Mouse (Mus musculus) hindbrain, embryonic 12.5 days (tissue): Measurements from ENCODE around the gene Igf2bp2. TPM values are rescaled to one million over a fixed set of nuclear protein-coding genes. Genes with fewer than 3 reads are reported as not detected.
A peak's percentile ranks its signal among the peaks of the same experiment; 100 is the strongest.

Experiments used
- ATAC-seq: fragments of 200-750 bp; cut with Nextera tagmentation; 2 replicates; pipeline ENCODE4 v1.8.0; 2017; ENCODE audit warnings: moderate TSS enrichment; ENCODE audit not compliant: low FRiP score
- H3K27ac ChIP-seq: fragments of 300-500 bp; sonication (generic); 2 replicates; pipeline ENCODE4 v1.5.1; 2016; ENCODE audit warnings: mild to moderate bottlenecking
- H3K27me3 ChIP-seq: fragments of 300-500 bp; sonication (generic); 2 replicates; pipeline ENCODE4 v1.6.1; 2016; ENCODE audit warnings: mild to moderate bottlenecking
- H3K36me3 ChIP-seq: fragments of 300-500 bp; sonication (generic); 2 replicates; pipeline ENCODE4 v1.6.1; 2016; ENCODE audit warnings: mild to moderate bottlenecking
- H3K4me1 ChIP-seq: fragments of 300-500 bp; sonication (generic); 2 replicates; pipeline ENCODE4 v1.6.1; 2016
- H3K4me2 ChIP-seq: fragments of 300-500 bp; sonication (generic); replicated peaks from 2 replicates; pipeline ENCODE4 v1.6.1; 2016; ENCODE audit warnings: mild to moderate bottlenecking
- H3K4me3 ChIP-seq: fragments of 300-500 bp; sonication (generic); 2 replicates; pipeline ENCODE4 v1.5.1; 2016; ENCODE audit warnings: mild to moderate bottlenecking
- H3K9ac ChIP-seq: fragments of 300-500 bp; sonication (generic); 2 replicates; pipeline ENCODE4 v1.6.1; 2016; ENCODE audit warnings: mild to moderate bottlenecking, moderate library complexity
- H3K9me3 ChIP-seq: fragments of 300-500 bp; sonication (generic); replicated peaks from 2 replicates; pipeline ENCODE4 v1.6.1; 2016; ENCODE audit warnings: mild to moderate bottlenecking
- WGBS: fragments of 180-500 bp; shearing (Covaris S2); methylation state at CpG from one replicate; pipeline ENCODE4 v1.1.7; 2016; 5-methylcytosine and 5-hydroxymethylcytosine counted together
- polyA plus RNA-seq: library from polyadenylated mRNA; unstranded; fragments of >200 nt; fragmentation: Nextera tagmentation; extraction: Ambion mirVana; gene quantifications from 2 replicates; pipeline ENCODE4 v1.2.1, GENCODE M21; 2016

Gene Igf2bp2
- polyA plus RNA-seq, 1 experiment from 2014 or later, result 93.6 TPM

DNA sequence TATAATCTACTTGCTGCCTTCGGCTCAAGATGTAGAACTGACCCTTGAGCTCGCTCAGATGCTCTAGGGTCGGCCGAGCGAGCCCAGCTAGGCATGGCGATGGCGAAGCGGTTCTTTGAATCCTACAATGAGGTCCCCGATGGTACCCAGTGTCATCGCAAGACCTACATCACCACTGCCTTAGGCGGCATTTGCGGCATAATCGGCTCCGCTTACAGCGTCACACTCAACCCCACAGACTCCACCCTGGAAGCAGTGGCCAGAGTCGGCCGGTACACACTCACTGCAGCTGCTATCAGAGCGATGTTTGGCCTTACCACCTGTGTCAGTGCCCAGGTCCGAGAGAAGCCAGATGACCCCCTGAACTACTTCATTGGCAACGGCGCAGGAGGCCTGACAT is 109.7 kb downstream of the Igf2bp2 start:
- 92% methylated on average over 21 of the region's 21 CpGs for WGBS
- no peak overlapping the region for H3K9ac ChIP-seq
- no peak overlapping the region for H3K4me3 ChIP-seq
- peaks cover 6% of the 10 kb centered on the region; the same call in 1 of the 2 replicates for H3K36me3 ChIP-seq
- H3K9me3 ChIP-seq, result no peaks in the 10 kb centered on the region
- H3K27ac ChIP-seq, result no peak overlapping the region
- no peak overlapping the region for H3K4me2 ChIP-seq
- no peaks in the 10 kb centered on the region for H3K27me3 ChIP-seq
- no peak for ATAC-seq
- no peaks in the 10 kb centered on the region for H3K4me1 ChIP-seq

DNA sequence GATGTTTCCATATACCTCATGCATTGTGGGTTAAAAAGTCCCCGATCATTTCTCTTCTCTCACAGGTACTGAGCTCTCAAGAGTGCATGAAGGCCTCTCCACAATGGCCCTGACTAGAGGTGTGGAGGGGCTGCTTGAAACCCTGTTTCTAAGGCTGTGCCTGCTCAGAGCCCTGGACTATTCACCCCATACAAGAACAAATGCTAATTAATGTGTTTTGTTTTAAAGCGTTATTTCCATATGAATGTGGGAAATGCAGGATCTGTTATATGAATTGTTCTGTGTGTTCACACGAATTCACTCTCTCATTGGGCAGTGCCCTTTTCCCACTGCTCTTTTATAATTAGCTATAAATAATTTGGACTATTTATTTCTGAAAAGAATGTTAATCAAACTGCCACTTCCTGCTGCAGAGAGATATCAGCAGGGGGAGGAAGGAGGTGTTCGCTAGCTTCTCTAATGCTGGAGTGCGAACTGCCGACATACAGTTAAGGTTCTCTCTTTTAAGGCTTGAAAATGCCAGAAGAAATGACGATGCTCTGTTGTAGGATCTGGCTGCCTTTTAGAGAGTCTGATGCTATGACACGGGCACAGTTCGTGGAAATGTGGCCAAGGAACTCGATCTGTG is 116.2 kb downstream of the Igf2bp2 start:
- no peak overlapping the region for H3K4me3 ChIP-seq
- peaks cover 44% of the 10 kb centered on the region for H3K36me3 ChIP-seq
- no peak overlapping the region; the same call in 1 of the 2 replicates for H3K27ac ChIP-seq
- H3K9me3 ChIP-seq, result no peaks in the 10 kb centered on the region
- no peaks in the 10 kb centered on the region for H3K27me3 ChIP-seq
- no peaks in the 10 kb centered on the region for H3K4me1 ChIP-seq
- H3K4me2 ChIP-seq, result no peak overlapping the region
- ATAC-seq, result no peak
- no peak overlapping the region for H3K9ac ChIP-seq
- 92% methylated on average over 10 of the region's 10 CpGs for WGBS

DNA sequence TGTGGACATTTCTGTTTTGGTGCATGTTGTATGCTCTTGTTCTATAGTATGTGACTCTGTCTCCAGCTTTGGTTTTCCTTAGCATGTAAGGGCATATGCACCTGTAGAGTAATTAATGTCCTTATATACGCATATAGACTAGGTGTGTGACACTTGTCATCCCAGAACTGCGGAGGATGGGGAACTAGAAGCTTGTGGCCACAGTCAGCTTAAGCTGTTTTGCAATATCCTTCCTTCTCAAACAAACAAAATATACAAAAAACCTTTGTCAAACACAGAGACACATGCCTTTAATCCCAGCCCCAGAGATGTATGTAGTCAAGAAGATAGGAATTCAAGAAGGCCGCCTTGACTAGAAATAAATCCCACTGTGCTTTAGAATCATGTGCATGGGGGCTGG is 117.2 kb downstream of the Igf2bp2 start:
- no peak overlapping the region for H3K4me3 ChIP-seq
- H3K27me3 ChIP-seq, result no peaks in the 10 kb centered on the region
- peaks cover 52% of the 10 kb centered on the region for H3K36me3 ChIP-seq
- no peak overlapping the region for H3K27ac ChIP-seq
- no peak overlapping the region for H3K4me2 ChIP-seq
- H3K4me1 ChIP-seq, result no peaks in the 10 kb centered on the region
- no peak overlapping the region for H3K9ac ChIP-seq
- WGBS, result 96% methylated on average over 3 of the region's 3 CpGs
- H3K9me3 ChIP-seq, result no peaks in the 10 kb centered on the region
- no peak for ATAC-seq

DNA sequence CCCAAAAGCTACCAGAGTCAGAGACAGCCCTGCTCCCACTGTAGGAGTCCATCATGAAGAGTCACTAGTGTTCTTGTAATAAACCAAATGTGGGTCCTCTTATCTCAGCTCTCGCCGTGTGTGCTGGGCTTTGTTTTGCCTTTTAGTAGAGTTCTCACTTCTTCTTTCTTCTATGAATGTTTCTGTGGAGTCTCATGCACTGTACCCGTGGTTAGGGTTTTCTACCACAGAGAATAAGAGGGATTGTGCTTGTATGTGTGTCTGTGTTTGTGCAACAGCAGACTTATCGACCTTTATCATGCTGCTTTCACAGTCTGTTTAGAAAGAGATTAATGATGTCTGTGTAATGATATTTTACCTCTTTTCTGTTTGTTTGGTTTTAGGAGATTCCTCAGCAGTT is 119.3 kb downstream of the Igf2bp2 start:
- no peaks in the 10 kb centered on the region for H3K9me3 ChIP-seq
- no peak for ATAC-seq
- H3K36me3 ChIP-seq, result peaks cover 62% of the 10 kb centered on the region
- no peak overlapping the region for H3K4me3 ChIP-seq
- no peak overlapping the region for H3K4me2 ChIP-seq
- 93% methylated on average over 4 of the region's 4 CpGs for WGBS
- no peak overlapping the region for H3K9ac ChIP-seq
- H3K27ac ChIP-seq, result no peak overlapping the region
- no peaks in the 10 kb centered on the region for H3K27me3 ChIP-seq
- no peaks in the 10 kb centered on the region for H3K4me1 ChIP-seq

DNA sequence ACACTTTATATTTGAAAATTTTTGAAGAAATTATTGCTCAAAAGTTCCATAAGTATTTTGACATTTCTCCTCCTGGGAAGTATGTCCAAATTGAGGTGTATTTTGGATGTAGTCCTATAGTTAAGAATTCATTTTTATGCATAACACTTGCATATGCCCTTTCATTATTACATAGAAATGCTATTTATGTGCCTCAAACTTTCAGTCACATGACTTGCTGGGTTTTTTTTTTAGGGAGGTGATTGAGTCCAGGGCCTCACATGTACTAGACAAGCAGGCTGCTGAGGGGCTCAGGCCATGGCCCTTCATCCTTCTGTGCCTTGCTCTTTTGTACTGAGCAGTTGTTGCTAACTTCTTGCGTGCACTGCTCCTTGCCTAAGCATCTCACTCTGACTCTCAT is 123.1 kb downstream of the Igf2bp2 start:
- Histone ChIP-seq H3K9me3 (no peaks in the 10 kb centered on the region), H3K27me3 (no peaks in the 10 kb centered on the region), H3K9ac (no peak overlapping the region), H3K4me2 (no peak overlapping the region), H3K4me3 (no peak overlapping the region), H3K27ac (no peak overlapping the region), H3K36me3 (peaks cover 71% of the 10 kb centered on the region), H3K4me1 (no peaks in the 10 kb centered on the region)
- 93% methylated on average over 1 of the region's 1 CpGs for WGBS
- no peak for ATAC-seq

GRCm38 (mm10) chr16:22038554-22038953 is 124.5 kb downstream of the Igf2bp2 start:
- H3K4me3 ChIP-seq, result no peak overlapping the region
- H3K27me3 ChIP-seq, result no peaks in the 10 kb centered on the region
- H3K9me3 ChIP-seq, result no peaks in the 10 kb centered on the region
- no peak overlapping the region for H3K4me2 ChIP-seq
- no peaks in the 10 kb centered on the region for H3K4me1 ChIP-seq
- WGBS, result 91% methylated on average over 10 of the region's 10 CpGs
- peaks cover 58% of the 10 kb centered on the region for H3K36me3 ChIP-seq
- H3K9ac ChIP-seq, result no peak overlapping the region
- H3K27ac ChIP-seq, result no peak overlapping the region
- ATAC-seq, result no peak

DNA sequence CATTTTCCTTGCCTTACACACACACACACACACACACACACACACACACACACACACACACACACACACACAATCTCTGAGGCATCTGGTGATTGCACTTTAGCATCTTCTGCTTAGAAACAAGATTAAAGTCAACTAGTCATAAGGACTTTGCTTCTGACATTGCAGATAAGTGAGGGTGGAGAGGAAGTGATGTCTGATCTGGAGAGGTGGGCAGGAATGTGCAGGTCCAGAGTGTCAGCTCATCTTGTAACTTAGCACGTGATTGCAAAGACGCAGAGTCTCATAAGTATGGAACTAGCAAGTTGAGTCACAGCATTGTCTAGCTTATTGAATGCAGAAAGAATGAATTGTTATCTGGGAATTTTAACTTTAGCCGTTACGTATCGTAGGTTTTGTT is 135.6 kb downstream of the Igf2bp2 start:
- peaks cover 78% of the 10 kb centered on the region for H3K36me3 ChIP-seq
- H3K27ac ChIP-seq, result no peak overlapping the region
- no peak overlapping the region for H3K4me2 ChIP-seq
- H3K4me1 ChIP-seq, result no peaks in the 10 kb centered on the region
- H3K27me3 ChIP-seq, result no peaks in the 10 kb centered on the region
- no peaks in the 10 kb centered on the region for H3K9me3 ChIP-seq
- H3K4me3 ChIP-seq, result no peak overlapping the region
- no peak overlapping the region for H3K9ac ChIP-seq
- no peak for ATAC-seq
- WGBS, result 97% methylated on average over 5 of the region's 5 CpGs

- Histone ChIP-seq H3K4me3 (no peak overlapping the region), H3K9me3 (peaks cover 6% of the 10 kb centered on the region), H3K36me3 (peaks cover 74% of the 10 kb centered on the region), H3K27me3 (no peaks in the 10 kb centered on the region), H3K4me2 (no peak overlapping the region), H3K9ac (no peak overlapping the region), H3K27ac (no peak overlapping the region), H3K4me1 (no peaks in the 10 kb centered on the region)
- ATAC-seq, result no peak
- WGBS, result 100% methylated on average over 2 of the region's 2 CpGs
Measured at GRCm38 (mm10) chr16:22022122-22022521, 141.0 kb downstream of the Igf2bp2 start.

GRCm38 (mm10) chr16:22015569-22015968 is 147.5 kb downstream of the Igf2bp2 start:
- Histone ChIP-seq H3K36me3 (peaks cover 49% of the 10 kb centered on the region), H3K4me3 (no peak overlapping the region), H3K27me3 (no peaks in the 10 kb centered on the region), H3K9ac (no peak overlapping the region), H3K4me2 (no peak overlapping the region), H3K4me1 (peaks cover 2% of the 10 kb centered on the region), H3K27ac (no peak overlapping the region), H3K9me3 (no peaks in the 10 kb centered on the region)
- 91% methylated on average over 1 of the region's 1 CpGs for WGBS
- ATAC-seq, result no peak

DNA sequence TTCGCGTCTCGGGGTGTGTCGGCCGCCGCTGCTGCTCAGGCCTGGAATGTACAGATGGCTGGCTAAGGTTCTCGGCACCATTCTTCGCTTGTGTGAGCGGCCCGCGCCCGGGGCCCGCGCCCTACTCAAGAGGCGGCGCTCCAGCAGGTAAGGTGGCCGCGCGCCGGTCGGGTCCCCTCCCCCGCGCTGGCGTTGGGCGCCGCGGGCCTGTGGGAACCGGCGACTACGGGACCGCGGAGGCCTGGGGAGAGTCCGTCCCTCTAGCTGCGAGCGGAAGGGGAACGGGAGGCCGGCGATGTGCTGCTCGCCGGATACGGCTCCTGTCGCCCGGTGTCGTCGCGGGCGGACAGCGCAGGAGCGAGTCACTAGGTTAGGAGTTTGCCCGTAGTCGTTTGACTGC is 153.5 kb downstream of the Igf2bp2 start:
- Histone ChIP-seq H3K36me3 (no peaks in the 10 kb centered on the region), H3K4me2 (peak overlapping the region; percentile 80), H3K4me1 (peaks cover 11% of the 10 kb centered on the region), H3K27ac (peak overlapping the region; percentile 73; the same call in 1 of the 2 replicates), H3K4me3 (peak overlapping the region; percentile 93), H3K9me3 (no peaks in the 10 kb centered on the region), H3K27me3 (no peaks in the 10 kb centered on the region), H3K9ac (peak overlapping the region; percentile 93)
- peak; percentile 75 for ATAC-seq
- under 1% methylated on average over 39 of the region's 51 CpGs for WGBS

DNA sequence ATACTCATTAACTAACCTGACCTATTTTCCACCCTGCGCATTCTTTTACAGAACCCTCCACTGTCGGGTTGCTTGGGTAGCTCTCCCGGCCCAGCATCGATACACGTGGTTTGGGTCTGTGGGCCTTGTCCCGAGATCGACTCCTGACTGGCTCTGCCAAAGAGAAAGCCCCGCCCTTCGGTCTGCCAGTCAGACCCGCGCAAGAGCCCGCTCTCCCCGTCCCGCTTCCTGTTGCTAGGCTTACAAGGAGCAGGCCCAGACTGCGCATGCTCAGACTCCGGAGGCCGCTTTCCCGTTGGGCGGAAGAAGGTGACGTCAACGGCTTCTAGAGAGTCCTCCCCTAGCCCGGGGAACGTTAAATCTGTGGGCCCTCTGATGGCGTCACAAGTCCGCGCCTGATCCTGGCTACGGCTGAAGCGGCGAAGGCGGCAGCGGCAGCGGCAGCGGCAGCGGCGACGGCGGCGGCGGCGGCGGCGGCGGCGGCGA is 154.0 kb downstream of the Igf2bp2 start, which contains the start of gene Senp2:
TSS of gene Senp2 (plus strand) at position 386 of the 486 bp plus-strand sequence.
- peak within 1 kb of the TSS; percentile 73; the same call in 1 of the 2 replicates for H3K27ac ChIP-seq

More for the DNA sequence above, 154.0 kb downstream of the Igf2bp2 start, which contains the start of gene Senp2:
- Histone ChIP-seq H3K27me3 (no peaks in the 10 kb centered on the region), H3K4me3 (peak within 1 kb of the TSS; percentile 93), H3K9me3 (no peaks in the 10 kb centered on the region), H3K4me1 (peaks cover 11% of the 10 kb centered on the region), H3K4me2 (peak within 1 kb of the TSS; percentile 80), H3K9ac (peak within 1 kb of the TSS; percentile 93), H3K36me3 (no peaks in the 10 kb centered on the region)
- under 1% methylated on average over 41 of the region's 45 CpGs for WGBS
- ATAC-seq, result peak; percentile 99
